Mouse (Mus musculus) stomach, postnatal 0 days (tissue): ENCODE data around the gene L3mbtl3. TPM values are rescaled to one million over a fixed set of nuclear protein-coding genes. Genes with fewer than 3 reads are reported as not detected.

ENCODE experiments used
- ATAC-seq: fragments of 200-750 bp; cut with Nextera tagmentation; 2 replicates; pipeline ENCODE4 v1.8.0; 2017; ENCODE audit not compliant: low FRiP score, low TSS enrichment
- DNase-seq: peaks from one replicate; pipeline ENCODE4 v3.0.0-alpha.2; 2016; ENCODE audit warnings: low spot score
- H3K27ac ChIP-seq: fragments of 300-500 bp; sonication (generic); replicated peaks from 2 replicates; pipeline ENCODE4 v1.5.1; 2014; ENCODE audit warnings: mild to moderate bottlenecking, control low read depth
- H3K27me3 ChIP-seq: fragments of 300-500 bp; sonication (generic); 2 replicates; pipeline ENCODE4 v1.6.1; 2014; ENCODE audit warnings: low read length; ENCODE audit not compliant: control insufficient read depth, insufficient read depth
- H3K36me3 ChIP-seq: fragments of 300-500 bp; sonication (generic); 2 replicates; pipeline ENCODE4 v1.6.1; 2014; ENCODE audit warnings: low read length, mixed read lengths; ENCODE audit not compliant: control insufficient read depth, insufficient read depth
- H3K4me1 ChIP-seq: fragments of 300-500 bp; sonication (generic); replicated peaks from 2 replicates; pipeline ENCODE4 v1.6.1; 2014; ENCODE audit warnings: antibody characterized with exemption; ENCODE audit not compliant: control insufficient read depth, insufficient read depth
- H3K4me2 ChIP-seq: fragments of 300-500 bp; sonication (generic); replicated peaks from 2 replicates; pipeline ENCODE4 v1.6.1; 2014; ENCODE audit warnings: low read depth, mild to moderate bottlenecking, control low read depth, moderate library complexity
- H3K4me3 ChIP-seq: fragments of 300-500 bp; sonication (generic); 2 replicates; pipeline ENCODE4 v1.5.1; 2014; ENCODE audit warnings: low read depth, low read length, control low read depth
- H3K9ac ChIP-seq: fragments of 300-500 bp; sonication (generic); 2 replicates; pipeline ENCODE4 v1.6.1; 2014; ENCODE audit warnings: mild to moderate bottlenecking, low read length, control low read depth, mixed read lengths
- H3K9me3 ChIP-seq: fragments of 300-500 bp; sonication (generic); 2 replicates; pipeline ENCODE4 v1.6.1; 2016; ENCODE audit warnings: low read length; ENCODE audit not compliant: control insufficient read depth
- CTCF ChIP-seq: IDR thresholded peaks from 2 replicates; pipeline ENCODE4 v1.5.1; 2016; ENCODE audit warnings: antibody characterized with exemption, low read depth, mild to moderate bottlenecking, moderate library complexity
- EP300 ChIP-seq: optimal IDR thresholded peaks from 2 replicates; pipeline ENCODE3; 2016; ENCODE audit warnings: antibody characterized with exemption
- WGBS: fragments of 180-500 bp; shearing (Covaris S2); extraction: QIAGEN DNeasy Blood & Tissue Kit; methylation state at CpG from one replicate; pipeline ENCODE4 v1.1.7; 2014; 5-methylcytosine and 5-hydroxymethylcytosine counted together
- polyA plus RNA-seq: library from polyadenylated mRNA; unstranded; fragments of >200 nt; fragmentation: Nextera tagmentation; extraction: Ambion mirVana; gene quantifications from 2 replicates; pipeline ENCODE4 v1.2.1, GENCODE M21; 2015

The L3mbtl3 gene
- polyA plus RNA-seq, 1 experiment from 2014 or later = 4.3 TPM

- 76% methylated on average over 3 of the region's 3 CpGs for WGBS
- no peaks in the 10 kb centered on the region for H3K36me3 ChIP-seq
- no peak for TF ChIP-seq EP300
- TF ChIP-seq CTCF = no peak
- no peaks in the 10 kb centered on the region for H3K27me3 ChIP-seq
- H3K4me1 ChIP-seq = no peaks in the 10 kb centered on the region
- ATAC-seq (no peak), DNase-seq (no peak)
- no peaks in the 10 kb centered on the region for H3K9me3 ChIP-seq
- no peak overlapping the region for H3K9ac ChIP-seq
- no peak overlapping the region for H3K4me3 ChIP-seq
- H3K4me2 ChIP-seq = no peak overlapping the region
- no peak overlapping the region for H3K27ac ChIP-seq
Measured at GRCm38 (mm10) chr10:26243203-26243602, 132.6 kb downstream of the L3mbtl3 start.

- 19% methylated on average over 1 of the region's 1 CpGs for WGBS
- H3K9me3 ChIP-seq = no peaks in the 10 kb centered on the region
- no peak overlapping the region for H3K9ac ChIP-seq
- no peak overlapping the region for H3K4me2 ChIP-seq
- no peaks in the 10 kb centered on the region for H3K36me3 ChIP-seq
- no peaks in the 10 kb centered on the region for H3K27me3 ChIP-seq
- TF ChIP-seq EP300 (no peak), CTCF (no peak)
- no peaks in the 10 kb centered on the region for H3K4me1 ChIP-seq
- DNase-seq (no peak), ATAC-seq (no peak)
- H3K4me3 ChIP-seq = no peak overlapping the region
- H3K27ac ChIP-seq = no peak overlapping the region
Measured at GRCm38 (mm10) chr10:26239090-26239489, 136.7 kb downstream of the L3mbtl3 start.

- WGBS = 44% methylated on average over 4 of the region's 4 CpGs
- H3K4me3 ChIP-seq = no peak overlapping the region
- H3K9me3 ChIP-seq = no peaks in the 10 kb centered on the region
- H3K27me3 ChIP-seq = no peaks in the 10 kb centered on the region
- no peaks in the 10 kb centered on the region for H3K4me1 ChIP-seq
- H3K27ac ChIP-seq = no peak overlapping the region
- ATAC-seq (no peak), DNase-seq (no peak)
- no peaks in the 10 kb centered on the region for H3K36me3 ChIP-seq
- H3K9ac ChIP-seq = no peak overlapping the region
- TF ChIP-seq EP300 (no peak), CTCF (0 out of 2 replicates have a peak, but pooled peaks have one; percentile 7)
- no peak overlapping the region for H3K4me2 ChIP-seq
Measured at GRCm38 (mm10) chr10:26238559-26238958, 137.2 kb downstream of the L3mbtl3 start.

- H3K27ac ChIP-seq = no peak overlapping the region
- WGBS = 72% methylated on average over 3 of the region's 3 CpGs
- H3K9ac ChIP-seq = no peak overlapping the region
- no peaks in the 10 kb centered on the region for H3K4me1 ChIP-seq
- H3K9me3 ChIP-seq = no peaks in the 10 kb centered on the region
- H3K4me2 ChIP-seq = no peak overlapping the region
- TF ChIP-seq CTCF (no peak), EP300 (no peak)
- H3K4me3 ChIP-seq = no peak overlapping the region
- ATAC-seq (no peak), DNase-seq (no peak)
- no peaks in the 10 kb centered on the region for H3K27me3 ChIP-seq
- H3K36me3 ChIP-seq = no peaks in the 10 kb centered on the region
Measured at GRCm38 (mm10) chr10:26232071-26232653, 143.6 kb downstream of the L3mbtl3 start.

GRCm38 (mm10) chr10:26229488-26229887 lies 146.3 kb downstream of the L3mbtl3 start, which contains the start of gene Samd3:
Gene Samd3 (plus strand): TSS chr10:26229707.
- Histone ChIP-seq H3K27me3 (no peaks in the 10 kb centered on the region), H3K36me3 (no peaks in the 10 kb centered on the region), H3K27ac (no peak within 1 kb of the TSS), H3K4me2 (no peak within 1 kb of the TSS), H3K4me1 (no peaks in the 10 kb centered on the region), H3K9ac (no peak within 1 kb of the TSS), H3K4me3 (no peak within 1 kb of the TSS), H3K9me3 (no peaks in the 10 kb centered on the region)
- no peak for TF ChIP-seq CTCF
- no peak for TF ChIP-seq EP300
- WGBS = 42% methylated on average over 4 of the region's 4 CpGs
- DNase-seq (no peak), ATAC-seq (no peak)

GRCm38 (mm10) chr10:26228187-26228586 lies 147.6 kb downstream of the L3mbtl3 start:
- H3K27me3 ChIP-seq = no peaks in the 10 kb centered on the region
- no peaks in the 10 kb centered on the region for H3K4me1 ChIP-seq
- DNase-seq (no peak), ATAC-seq (no peak)
- H3K27ac ChIP-seq = no peak overlapping the region
- no peak overlapping the region for H3K4me3 ChIP-seq
- no peaks in the 10 kb centered on the region for H3K9me3 ChIP-seq
- no peak for TF ChIP-seq CTCF
- no peak for TF ChIP-seq EP300
- no peak overlapping the region for H3K4me2 ChIP-seq
- H3K9ac ChIP-seq = no peak overlapping the region
- no peaks in the 10 kb centered on the region for H3K36me3 ChIP-seq
